Comparison of ENCODE assay signal across 20 mouse cellular contexts in the genomic region with DNA sequence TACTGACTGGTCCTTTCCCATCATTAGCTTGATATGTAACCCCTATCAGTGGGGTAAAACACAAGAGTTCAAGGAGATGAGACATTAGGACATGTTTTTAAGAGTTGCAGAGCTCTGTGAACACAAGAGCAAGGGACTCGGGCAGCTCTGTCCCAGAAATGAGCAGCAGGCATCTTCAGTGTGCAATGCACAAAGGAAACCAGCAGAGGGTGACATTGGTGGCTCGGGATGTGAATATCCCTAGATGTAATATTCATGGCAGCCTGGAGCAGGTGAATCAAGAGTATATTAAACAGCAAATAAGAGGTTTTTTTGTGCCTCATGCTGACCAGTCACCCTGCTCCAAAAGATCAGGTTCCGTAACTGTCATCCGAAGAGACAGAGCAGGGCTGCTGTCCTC. TPM values are rescaled to one million over a fixed set of nuclear protein-coding genes. Genes with fewer than 3 reads are reported as not detected.
DNase-seq lines count a peak whose midpoint lies in the region; ATAC-seq and TF ChIP-seq lines count a peak whose summit lies in the region.
"Had no signal": no experiment of that assay in that cellular context is flagged by ENCODE, and none has a peak within 500 bp of the region (broad histone marks: within the 10 kb centered on the region; RNA-seq: fewer than 3 reads in every experiment).

No protein-coding gene starts in this region.

- no peaks in the 10 kb centered on the region for H3K9me3 ChIP-seq in hindbrain, postnatal 0 days (ENCODE audit: low read length)
- H3K9me3 ChIP-seq in hindbrain, embryonic 13.5 days: no peaks in the 10 kb centered on the region
- H3K9me3 ChIP-seq in lung, embryonic 14.5 days (ENCODE audit: low read depth, low read length): no peaks in the 10 kb centered on the region
- no peaks in the 10 kb centered on the region for H3K9me3 ChIP-seq in limb, embryonic 10.5 days (replicated peaks)
- H3K9me3 ChIP-seq: embryonic facial prominence, embryonic 12.5 days; heart, embryonic 10.5 days; limb, embryonic 15.5 days; neural tube, embryonic 12.5 days had no signal

- no peak for ATAC-seq in hindbrain, postnatal 0 days
- ATAC-seq in hindbrain, embryonic 13.5 days (ENCODE audit: low FRiP score): no peak
- no peak for ATAC-seq in lung, embryonic 14.5 days (ENCODE audit: insufficient read depth)
- ATAC-seq: intestine, embryonic 16.5 days; midbrain, embryonic 16.5 days had no signal

- H3K4me2 ChIP-seq in hindbrain, postnatal 0 days (ENCODE audit: low read depth, low read length): no peak overlapping the region
- no peak overlapping the region for H3K4me2 ChIP-seq in hindbrain, embryonic 13.5 days
- H3K4me2 ChIP-seq in lung, embryonic 14.5 days: no peak overlapping the region
- H3K4me2 ChIP-seq: embryonic facial prominence, embryonic 12.5 days; limb, embryonic 15.5 days; neural tube, embryonic 12.5 days had no signal

- no peaks in the 10 kb centered on the region for H3K36me3 ChIP-seq in hindbrain, postnatal 0 days (ENCODE audit: insufficient read depth, low read length)
- H3K36me3 ChIP-seq in hindbrain, embryonic 13.5 days: no peaks in the 10 kb centered on the region
- H3K36me3 ChIP-seq in lung, embryonic 14.5 days (ENCODE audit: insufficient read depth): no peaks in the 10 kb centered on the region
- H3K36me3 ChIP-seq in limb, embryonic 10.5 days: no peaks in the 10 kb centered on the region
- H3K36me3 ChIP-seq: embryonic facial prominence, embryonic 12.5 days; heart, embryonic 10.5 days; limb, embryonic 15.5 days; neural tube, embryonic 12.5 days had no signal

- no peak overlapping the region for H3K9ac ChIP-seq in hindbrain, postnatal 0 days (replicated peaks; ENCODE audit: low read length)
- no peak overlapping the region for H3K9ac ChIP-seq in hindbrain, embryonic 13.5 days
- H3K9ac ChIP-seq in lung, embryonic 14.5 days: no peak overlapping the region
- H3K9ac ChIP-seq: embryonic facial prominence, embryonic 12.5 days; limb, embryonic 15.5 days; neural tube, embryonic 12.5 days had no signal

- H3K27me3 ChIP-seq in hindbrain, postnatal 0 days (ENCODE audit: insufficient read depth, low read length): no peaks in the 10 kb centered on the region
- H3K27me3 ChIP-seq in hindbrain, embryonic 13.5 days: no peaks in the 10 kb centered on the region
- no peaks in the 10 kb centered on the region for H3K27me3 ChIP-seq in lung, embryonic 14.5 days (ENCODE audit: insufficient read depth, low read length)
- H3K27me3 ChIP-seq in limb, embryonic 10.5 days (ENCODE audit: low read depth, poor library complexity, severe bottlenecking): no peaks in the 10 kb centered on the region
- H3K27me3 ChIP-seq: embryonic facial prominence, embryonic 12.5 days; limb, embryonic 15.5 days; neural tube, embryonic 12.5 days had no signal

- peak; percentile 56 for TF ChIP-seq CTCF in hindbrain, postnatal 0 days (IDR thresholded peaks at IDR 0.05; ENCODE audit: low read depth)
- peak; percentile 34 for TF ChIP-seq CTCF in lung, embryonic 14.5 days (IDR thresholded peaks at IDR 0.05; ENCODE audit: low read depth)
- no peak for TF ChIP-seq CTCF in lung, adult 2 months (IDR thresholded peaks at IDR 0.05; ENCODE audit: insufficient read depth, low read length)

- H3K4me1 ChIP-seq in hindbrain, postnatal 0 days (ENCODE audit: insufficient read depth, low read length): no peaks in the 10 kb centered on the region
- peaks cover 4% of the 10 kb centered on the region; the same call in 1 of the 2 replicates for H3K4me1 ChIP-seq in hindbrain, embryonic 13.5 days (replicated peaks)
- H3K4me1 ChIP-seq in lung, embryonic 14.5 days (ENCODE audit: insufficient read depth): no peaks in the 10 kb centered on the region
- no peaks in the 10 kb centered on the region for H3K4me1 ChIP-seq in lung, adult 2 months (ENCODE audit: control insufficient read depth, insufficient read depth, low read length)
- no peaks in the 10 kb centered on the region for H3K4me1 ChIP-seq in limb, embryonic 10.5 days
- H3K4me1 ChIP-seq: embryonic facial prominence, embryonic 12.5 days; heart, embryonic 10.5 days; limb, embryonic 15.5 days; neural tube, embryonic 12.5 days had no signal

- no peak overlapping the region for H3K27ac ChIP-seq in hindbrain, postnatal 0 days
- H3K27ac ChIP-seq in hindbrain, embryonic 13.5 days: no peak overlapping the region
- no peak overlapping the region for H3K27ac ChIP-seq in lung, embryonic 14.5 days (ENCODE audit: low read depth)
- no peak overlapping the region for H3K27ac ChIP-seq in limb, embryonic 10.5 days
- H3K27ac ChIP-seq: embryonic facial prominence, embryonic 12.5 days; heart, embryonic 10.5 days; limb, embryonic 15.5 days; neural tube, embryonic 12.5 days had no signal

- no peak overlapping the region for H3K4me3 ChIP-seq in hindbrain, postnatal 0 days (ENCODE audit: low read length)
- H3K4me3 ChIP-seq in hindbrain, embryonic 13.5 days: no peak overlapping the region
- no peak overlapping the region for H3K4me3 ChIP-seq in lung, embryonic 14.5 days (ENCODE audit: low read depth, low read length)
- no peak overlapping the region for H3K4me3 ChIP-seq in lung, adult 2 months (replicated peaks; ENCODE audit: extremely low read depth, low read depth, low read length)
- H3K4me3 ChIP-seq in limb, embryonic 10.5 days: no peak overlapping the region
- H3K4me3 ChIP-seq: embryonic facial prominence, embryonic 12.5 days; heart, embryonic 10.5 days; limb, embryonic 15.5 days; neural tube, embryonic 12.5 days had no signal

- DNase-seq in cerebellum, postnatal 14 days: peak; percentile 4 to 16
- no peak for DNase-seq in cerebellum, adult 18-20 months
- DNase-seq in hindbrain, postnatal 0 days (ENCODE audit: low spot score): peak; percentile 20
- DNase-seq in lung, embryonic 14.5 days: no peak
- no peak for DNase-seq in lung, adult 2 months
- DNase-seq in limb, embryonic 10.5 days (ENCODE audit: low spot score): peak; percentile 32
- DNase-seq in B cell, adult 2 months: no peak
- DNase-seq: cerebellum, adult 11-12 months; lung, postnatal 36 days had no signal

- 81% methylated on average over 4 of the region's 4 CpGs for WGBS in hindbrain, postnatal 0 days
- 79% methylated on average over 4 of the region's 4 CpGs for WGBS in hindbrain, embryonic 13.5 days
- 74% methylated on average over 4 of the region's 4 CpGs for WGBS in lung, embryonic 14.5 days
- 75% methylated on average over 4 of the region's 4 CpGs for WGBS in lung, adult 2 months
- 77% methylated on average over 4 of the region's 4 CpGs for WGBS in limb, embryonic 10.5 days

- TF ChIP-seq POLR2A in lung, adult 2 months (IDR thresholded peaks at IDR 0.05; ENCODE audit: borderline replicate concordance, extremely low read depth, low read depth, low read length): no peak

RNA-seq across cellular contexts. Expression of gene Serpina3f, which starts 5.2 kb away (rescaled TPM):
- total RNA-seq in hindbrain, postnatal 0 days (2014; rRNA removed): 0.43 TPM in 1 of 2 replicates, not detected in the other
- 0.09 TPM in 2 replicates for polyA plus RNA-seq in hindbrain, postnatal 0 days (2015; fragmentation: Nextera tagmentation; extraction: Ambion mirVana)
- polyA plus RNA-seq in hindbrain, embryonic 13.5 days (2015; fragmentation: Nextera tagmentation; extraction: Ambion mirVana): 0.26 TPM in 1 of 2 replicates, not detected in the other
- polyA plus RNA-seq in lung, embryonic 14.5 days (2014; fragmentation: Nextera tagmentation; extraction: Ambion mirVana): 0.12 TPM in 1 of 2 replicates, not detected in the other
- polyA plus RNA-seq in lung, adult 2 months (2012; rRNA removed): 1.3 and 2.2 TPM in 2 replicates
- polyA plus RNA-seq in limb, embryonic 10.5 days (2016; fragmentation: Nextera tagmentation; extraction: Ambion mirVana): not detected in 2 replicates
- total RNA-seq: left cerebral cortex, adult 8-10 months; MEL had no signal
- polyA plus RNA-seq: heart, embryonic 10.5 days; limb, embryonic 15.5 days; neural tube, embryonic 12.5 days had no signal

RNA-seq across cellular contexts. Expression of gene Serpina3g, which starts 26.9 kb away (rescaled TPM):
- total RNA-seq in hindbrain, postnatal 0 days (2014; rRNA removed): 0.68 and 0.78 TPM in 2 replicates
- 1.1 and 1.7 TPM in 2 replicates for polyA plus RNA-seq in hindbrain, postnatal 0 days (2015; fragmentation: Nextera tagmentation; extraction: Ambion mirVana)
- polyA plus RNA-seq in hindbrain, embryonic 13.5 days (2015; fragmentation: Nextera tagmentation; extraction: Ambion mirVana): 0.97 and 1.4 TPM in 2 replicates
- 0.50 and 0.99 TPM in 2 replicates for polyA plus RNA-seq in lung, embryonic 14.5 days (2014; fragmentation: Nextera tagmentation; extraction: Ambion mirVana)
- polyA plus RNA-seq in lung, adult 2 months (2012; rRNA removed): 11.2 and 12.2 TPM in 2 replicates
- 0.13 TPM in 1 of 2 replicates, not detected in the other for polyA plus RNA-seq in limb, embryonic 10.5 days (2016; fragmentation: Nextera tagmentation; extraction: Ambion mirVana)

RNA-seq across cellular contexts. Expression of gene Serpina3i, which starts 53.8 kb away (rescaled TPM):
- total RNA-seq in hindbrain, postnatal 0 days (2014; rRNA removed): 1.6 TPM in 1 of 2 replicates, not detected in the other
- polyA plus RNA-seq in hindbrain, postnatal 0 days (2015; fragmentation: Nextera tagmentation; extraction: Ambion mirVana): not detected in 2 replicates
- polyA plus RNA-seq in hindbrain, embryonic 13.5 days (2015; fragmentation: Nextera tagmentation; extraction: Ambion mirVana): not detected in 2 replicates
- polyA plus RNA-seq in lung, embryonic 14.5 days (2014; fragmentation: Nextera tagmentation; extraction: Ambion mirVana): not detected in 2 replicates
- polyA plus RNA-seq in lung, adult 2 months (2012; rRNA removed): 0.68 and 0.91 TPM in 2 replicates
- 0.14 and 0.39 TPM in 2 replicates for polyA plus RNA-seq in limb, embryonic 10.5 days (2016; fragmentation: Nextera tagmentation; extraction: Ambion mirVana)
- total RNA-seq: MEL had no signal
- polyA plus RNA-seq: heart, embryonic 10.5 days; midbrain, embryonic 16.5 days had no signal

RNA-seq across cellular contexts. Expression of gene Serpina3c, which starts 55.5 kb away (rescaled TPM):
- total RNA-seq in hindbrain, postnatal 0 days (2014; rRNA removed): not detected in 2 replicates
- 0.08 and 0.09 TPM in 2 replicates for polyA plus RNA-seq in hindbrain, postnatal 0 days (2015; fragmentation: Nextera tagmentation; extraction: Ambion mirVana)
- polyA plus RNA-seq in hindbrain, embryonic 13.5 days (2015; fragmentation: Nextera tagmentation; extraction: Ambion mirVana): not detected in 2 replicates
- polyA plus RNA-seq in lung, embryonic 14.5 days (2014; fragmentation: Nextera tagmentation; extraction: Ambion mirVana): not detected in 2 replicates
- 7.3 and 12.0 TPM in 2 replicates for polyA plus RNA-seq in lung, adult 2 months (2012; rRNA removed)
- polyA plus RNA-seq in limb, embryonic 10.5 days (2016; fragmentation: Nextera tagmentation; extraction: Ambion mirVana): 0.09 TPM in 1 of 2 replicates, not detected in the other
- total RNA-seq: hematopoietic stem cell, adult 5-6 weeks; left cerebral cortex, adult 8-10 months; MEL had no signal
- polyA plus RNA-seq: embryonic facial prominence, embryonic 12.5 days; heart, embryonic 10.5 days; neural tube, embryonic 12.5 days; stomach, embryonic 16.5 days had no signal

Comparison
In these comparisons a context has a peak if more than half of its experiments do, and no peak if none do; other contexts are left out.
1. DNase-seq: peak in cerebellum, postnatal 14 days (2 of 2), hindbrain, postnatal 0 days (single experiment) and limb, embryonic 10.5 days (single experiment); none in cerebellum, adult 18-20 months (0 of 2), lung, embryonic 14.5 days (single experiment), lung, adult 2 months (single experiment) and B cell, adult 2 months (0 of 2).